Mouse (Mus musculus): ENCODE results near the gene Prpf40b.

Gene Prpf40b

DNA sequence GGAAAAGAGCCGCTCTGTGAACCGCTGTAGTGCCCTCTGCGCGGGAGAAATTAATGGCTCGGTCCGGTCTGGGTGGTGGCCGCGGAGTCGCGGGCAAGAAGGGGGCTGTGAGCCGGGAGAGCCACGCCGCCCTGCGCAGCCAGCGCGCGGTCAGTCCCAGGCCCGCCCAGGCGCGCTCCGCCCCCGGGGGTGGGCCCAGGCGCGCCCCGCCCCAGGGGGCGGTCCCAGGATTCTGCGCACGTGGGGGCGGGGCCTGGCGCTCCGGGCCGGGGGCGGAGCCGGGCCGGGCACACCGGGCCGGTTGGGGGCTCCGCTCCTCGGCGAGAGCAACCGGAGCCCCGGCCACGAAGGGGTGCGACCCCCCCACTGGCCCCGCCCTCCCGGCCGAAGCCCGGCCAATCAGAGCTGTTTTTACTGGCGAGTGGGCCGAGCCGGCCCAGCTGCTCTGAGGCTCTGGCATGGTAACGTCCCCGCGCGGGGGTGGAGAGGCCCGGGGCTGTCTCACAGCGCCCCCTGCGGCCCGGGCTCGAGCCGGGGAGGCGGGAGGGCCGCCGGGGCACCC lies at the start of gene Prpf40b:
Prpf40b (plus strand) TSS at position 275 of the 562 bp plus-strand sequence.
- WGBS, result under 1% methylated on average over 51 of the region's 64 CpGs

- 70% methylated on average over 6 of the region's 6 CpGs for WGBS
These were observed 48.2 kb upstream of the Prpf40b start for GRCm38 (mm10) chr15:99246736-99247135.

DNA sequence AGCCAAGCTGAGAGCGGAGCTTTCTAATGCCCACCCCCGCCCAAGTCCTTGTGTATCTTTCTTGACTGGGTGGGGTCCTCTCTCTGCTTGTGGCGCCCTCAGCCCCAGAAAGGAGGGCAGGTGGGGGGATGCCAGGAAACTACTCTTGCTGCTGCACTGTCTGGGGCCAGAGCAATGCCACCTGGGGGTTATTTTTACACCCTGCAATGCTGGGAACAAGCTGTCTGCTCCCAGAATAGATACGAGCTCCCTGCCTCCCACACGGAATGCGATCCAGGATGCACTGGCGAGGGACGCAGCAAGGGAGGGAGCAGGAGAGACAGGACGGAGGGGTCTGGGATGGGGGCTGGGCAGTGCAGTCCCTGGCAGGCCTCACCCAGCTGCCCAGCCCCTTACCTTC lies 45.9 kb upstream of the Prpf40b start:
- WGBS, result 42% methylated on average over 9 of the region's 9 CpGs

- WGBS, result 89% methylated on average over 11 of the region's 11 CpGs
These were observed 44.9 kb upstream of the Prpf40b start for GRCm38 (mm10) chr15:99249938-99250337.

- WGBS, result 0% methylated on average over 15 of the region's 15 CpGs
These were observed 43.8 kb upstream of the Prpf40b start for GRCm38 (mm10) chr15:99251111-99251510.

- WGBS, result under 1% methylated on average over 52 of the region's 52 CpGs
These were observed 43.1 kb upstream of the Prpf40b start, which contains the start of gene Mcrs1 for GRCm38 (mm10) chr15:99251626-99252380. Gene Mcrs1, minus strand, starts transcription at chr15:99251961.

DNA sequence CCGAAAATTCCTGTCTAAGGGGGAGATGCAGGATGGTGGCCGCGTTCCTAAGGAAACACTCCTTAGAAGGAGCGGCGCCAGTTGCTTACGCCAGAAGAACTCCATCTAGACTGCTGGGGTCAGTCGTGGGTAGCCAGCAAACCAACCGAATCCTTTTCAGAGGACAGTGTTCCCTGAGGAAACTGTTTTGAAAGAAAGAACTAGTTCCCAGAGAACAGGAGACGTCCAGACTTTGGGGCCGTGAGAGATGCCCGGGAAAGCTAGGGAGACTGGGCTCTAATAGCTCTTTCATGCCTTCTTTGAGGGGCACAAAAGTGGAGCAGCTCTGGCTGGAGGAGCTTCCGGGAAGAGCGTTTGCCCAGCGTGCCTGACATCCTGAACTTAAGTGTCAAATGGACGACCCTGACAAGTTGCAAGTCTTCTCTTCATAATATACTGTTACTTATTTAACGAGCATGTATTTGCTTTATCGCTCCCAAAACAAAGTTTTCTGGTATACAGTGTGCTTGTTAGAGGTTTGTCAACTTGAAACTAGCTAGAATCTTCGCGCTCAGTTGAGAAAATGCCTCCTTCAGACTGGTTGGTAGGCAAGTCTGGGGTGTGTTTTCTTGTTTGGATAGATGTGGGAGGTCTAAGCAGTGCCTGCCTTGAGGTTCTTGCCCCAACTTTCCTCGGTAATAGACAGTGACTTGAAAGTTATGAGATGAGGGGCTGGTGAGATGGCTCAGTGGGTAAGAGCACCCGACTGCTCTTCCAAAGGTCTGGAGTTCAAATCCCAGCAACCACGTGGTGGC lies 42.3 kb upstream of the Prpf40b start:
- 3% methylated on average over 22 of the region's 22 CpGs for WGBS

DNA sequence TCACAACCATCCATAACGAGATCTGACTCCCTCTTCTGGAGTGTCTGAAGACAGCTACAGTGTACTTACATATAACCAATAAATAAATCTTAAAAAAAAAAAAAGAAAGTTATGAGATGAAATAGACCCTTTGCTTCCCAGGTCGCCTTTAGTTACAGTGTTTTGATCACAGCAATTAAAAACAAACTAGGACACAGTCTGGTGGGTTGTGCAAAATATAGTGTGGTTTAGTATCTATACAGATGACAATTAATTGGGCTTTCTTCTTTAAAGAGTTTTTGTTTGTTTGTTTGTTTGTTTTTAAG lies 41.8 kb upstream of the Prpf40b start:
- WGBS, result 46% methylated on average over 2 of the region's 2 CpGs

DNA sequence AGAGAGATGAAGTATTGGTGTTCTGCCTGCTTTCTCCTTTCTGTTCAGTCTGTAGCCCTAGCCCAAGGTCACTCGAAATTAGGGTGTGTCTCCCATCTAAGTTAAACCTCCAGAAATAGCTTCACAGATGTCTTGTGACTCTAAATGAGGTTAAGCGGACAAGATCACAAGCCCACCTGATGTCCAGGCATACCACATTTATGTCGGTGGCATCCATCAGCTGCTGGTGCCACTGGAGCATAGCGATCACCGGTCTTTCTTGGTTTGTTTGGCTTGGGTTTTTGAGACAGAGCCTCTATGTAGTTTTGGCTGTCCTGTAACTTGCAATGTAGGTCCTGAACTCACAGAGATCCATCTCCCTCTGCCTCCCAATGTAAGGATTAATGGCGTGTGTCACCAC lies 41.1 kb upstream of the Prpf40b start:
- 97% methylated on average over 6 of the region's 6 CpGs for WGBS

GRCm38 (mm10) chr15:99254477-99255005 lies 40.3 kb upstream of the Prpf40b start:
- WGBS, result 86% methylated on average over 2 of the region's 2 CpGs

- WGBS, result 89% methylated on average over 6 of the region's 6 CpGs
These were observed 39.6 kb upstream of the Prpf40b start for GRCm38 (mm10) chr15:99255241-99255749.

DNA sequence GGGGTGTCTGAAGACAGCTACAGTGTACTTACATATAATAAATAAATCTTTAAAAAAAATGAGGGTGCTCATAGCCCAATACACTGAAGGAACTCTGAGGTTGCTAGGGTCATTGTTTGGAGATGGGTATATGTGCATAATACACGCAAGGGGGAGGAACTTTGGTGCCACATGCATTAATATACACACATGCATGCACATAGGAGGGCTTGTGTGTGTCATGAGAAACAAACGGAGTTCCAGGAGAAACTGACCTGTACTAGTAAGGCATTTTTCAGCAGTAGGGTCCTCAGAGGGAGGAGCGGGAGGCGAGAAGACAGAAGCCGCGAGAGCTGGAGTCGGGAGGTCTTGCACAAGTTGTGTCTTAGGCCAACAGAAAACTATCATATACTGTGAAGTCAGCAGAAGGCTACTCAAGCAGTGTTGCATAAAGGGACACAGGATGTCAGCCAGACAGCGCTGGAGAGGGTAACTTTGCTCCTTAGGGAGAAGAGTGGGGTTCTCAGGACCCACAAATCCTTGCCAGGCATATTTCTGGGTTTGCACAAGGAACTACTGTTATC lies 35.6 kb upstream of the Prpf40b start:
- WGBS, result 63% methylated on average over 8 of the region's 8 CpGs

- 3% methylated on average over 6 of the region's 10 CpGs for WGBS
These were observed 35.1 kb upstream of the Prpf40b start for GRCm38 (mm10) chr15:99259730-99260252.

GRCm38 (mm10) chr15:99262702-99263101 lies 32.2 kb upstream of the Prpf40b start:
- WGBS, result 33% methylated on average over 10 of the region's 10 CpGs

DNA sequence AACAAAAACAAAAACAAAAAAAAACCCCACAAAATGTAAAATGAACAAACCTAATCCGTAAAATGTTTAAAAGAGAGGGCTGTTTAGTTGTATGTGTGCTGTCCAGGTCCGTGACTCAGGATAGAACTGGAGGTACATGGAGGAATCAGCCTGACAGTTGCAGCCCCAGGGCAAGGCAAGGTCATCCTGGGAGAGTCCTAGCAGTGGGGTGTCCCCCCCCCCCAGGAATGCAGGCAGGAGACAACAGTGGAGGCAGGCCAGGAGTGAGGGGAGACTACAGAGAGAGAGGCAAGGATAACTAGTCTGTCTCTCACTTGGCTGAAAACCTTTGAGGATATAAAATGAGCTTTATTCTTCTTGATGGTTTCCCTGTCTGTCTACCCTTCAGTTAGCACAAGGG lies 30.5 kb upstream of the Prpf40b start:
- WGBS, result 87% methylated on average over 2 of the region's 2 CpGs

- WGBS, result 31% methylated on average over 4 of the region's 4 CpGs
These were observed 29.2 kb upstream of the Prpf40b start for GRCm38 (mm10) chr15:99265679-99266078.

- 91% methylated on average over 8 of the region's 8 CpGs for WGBS
These were observed 18.8 kb upstream of the Prpf40b start for GRCm38 (mm10) chr15:99276095-99276494.

DNA sequence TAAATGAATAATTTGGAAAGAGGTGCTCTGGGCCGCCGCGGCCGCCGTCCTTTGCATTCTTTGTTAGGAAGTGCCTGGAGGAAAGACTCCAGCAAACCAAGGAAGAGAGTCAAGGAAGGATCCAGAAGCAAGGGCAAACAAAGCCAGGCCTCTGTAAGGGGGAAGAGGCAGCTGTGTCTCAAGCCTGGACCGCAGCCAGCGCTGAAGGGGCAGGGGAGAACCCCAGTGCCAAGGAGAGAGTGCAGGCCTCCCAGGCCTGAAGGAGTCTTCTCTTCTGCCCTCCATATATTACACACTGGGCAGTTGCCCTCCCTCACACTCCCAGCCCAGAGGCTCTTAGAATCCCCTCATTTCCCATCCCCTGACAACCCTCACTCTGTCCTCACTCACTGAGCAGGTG lies 16.6 kb upstream of the Prpf40b start:
- 60% methylated on average over 7 of the region's 7 CpGs for WGBS

- 74% methylated on average over 10 of the region's 10 CpGs for WGBS
These were observed 11.4 kb upstream of the Prpf40b start for GRCm38 (mm10) chr15:99283456-99283855.

GRCm38 (mm10) chr15:99284527-99285188 lies 10.2 kb upstream of the Prpf40b start:
- 57% methylated on average over 14 of the region's 14 CpGs for WGBS

DNA sequence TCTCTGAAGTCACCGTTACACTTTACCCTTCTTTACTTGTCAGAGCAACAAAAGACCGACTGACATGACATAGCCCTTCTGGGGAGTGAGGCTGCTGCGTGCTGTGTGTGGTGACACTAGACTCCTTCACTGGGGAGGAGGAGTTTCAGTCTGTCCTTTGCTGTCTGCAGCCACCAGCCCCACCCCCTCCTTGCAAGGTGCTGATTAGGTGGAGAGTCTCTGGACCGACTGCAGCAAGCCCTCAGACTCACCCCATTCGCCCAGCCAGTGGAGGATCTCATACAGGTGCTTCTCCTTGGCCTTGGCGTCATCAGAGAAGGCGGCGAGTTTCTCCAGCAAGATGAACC lies 9.7 kb upstream of the Prpf40b start:
- WGBS, result 82% methylated on average over 8 of the region's 8 CpGs

Data from cerebral cortex, adult 2 months (tissue).